Mouse (Mus musculus): ENCODE data around the gene Ypel5. TPM values are rescaled to one million over a fixed set of nuclear protein-coding genes. Genes with fewer than 3 reads are reported as not detected.
A peak's percentile ranks its signal among the peaks of the same experiment; 100 is the strongest.

Ypel5 gene
- 12.1 and 20.7 TPM in 2 replicates for total RNA-seq (2012; rRNA removed)

- H3K9ac ChIP-seq (ENCODE audit: insufficient read depth, low read depth, low read length, poor library complexity, severe bottlenecking): peak within 1 kb of the TSS; percentile 82
- peak within 1 kb of the TSS; percentile 51 for H3K27ac ChIP-seq (ENCODE audit: insufficient read depth, low read depth, low read length, poor library complexity, severe bottlenecking)
- peak; percentile 95 for DNase-seq (ENCODE audit: low read depth, low spot score)
- TF ChIP-seq HCFC1 (IDR thresholded peaks at IDR 0.05; ENCODE audit: borderline replicate concordance, insufficient read depth, low read length) (peak; percentile 61; the same call in 1 of the 2 replicates), MAFK (IDR thresholded peaks at IDR 0.05; ENCODE audit: insufficient read depth, low read depth, low read length) (no peak)
- H3K4me3 ChIP-seq (ENCODE audit: insufficient read depth in 1 of 2, low read depth in 1 of 2, low read length in 2 of 2, poor library complexity in 1 of 2, severe bottlenecking in 1 of 2): peak within 1 kb of the TSS; percentile 82 to 83
- no peaks in the 10 kb centered on the region for H3K36me3 ChIP-seq (ENCODE audit: control insufficient read depth, insufficient read depth, low read length, poor library complexity, severe bottlenecking)
- in situ Hi-C loops (cut with MboI; ENCODE audit: low sequenced_read_pairs in 2 of 2, unreplicated experiment in 2 of 2): no loop called here
- no peaks in the 10 kb centered on the region for H3K9me3 ChIP-seq (ENCODE audit: control insufficient read depth, insufficient read depth, low read depth, low read length)
- no peaks in the 10 kb centered on the region for H3K4me1 ChIP-seq (ENCODE audit: control insufficient read depth in 2 of 2, insufficient read depth in 2 of 2, low read length in 2 of 2, poor library complexity in 1 of 2)
These were observed at the start of gene Ypel5 for GRCm38 (mm10) chr17:72836158-72837115. Ypel5 (plus strand) TSS chr17:72836453.

- in situ Hi-C loops (cut with MboI; ENCODE audit: low sequenced_read_pairs in 2 of 2, unreplicated experiment in 2 of 2): loop anchor here (10.0 to 25.0 kb wide), 2 partner anchors 176 to 183 kb away; partner anchors contain the start of gene Alk (in 2 of the 2)
- H3K4me3 ChIP-seq (ENCODE audit: insufficient read depth in 1 of 2, low read depth in 1 of 2, low read length in 2 of 2, poor library complexity in 1 of 2, severe bottlenecking in 1 of 2): no peak overlapping the region
- H3K9ac ChIP-seq (ENCODE audit: insufficient read depth, low read depth, low read length, poor library complexity, severe bottlenecking): no peak overlapping the region
- H3K36me3 ChIP-seq (ENCODE audit: control insufficient read depth, insufficient read depth, low read length, poor library complexity, severe bottlenecking): no peaks in the 10 kb centered on the region
- TF ChIP-seq HCFC1 (IDR thresholded peaks at IDR 0.05; ENCODE audit: borderline replicate concordance, insufficient read depth, low read length) (no peak), ZNF384 (IDR thresholded peaks at IDR 0.05; ENCODE audit: low read depth, low read length) (no peak), CHD2 (IDR thresholded peaks at IDR 0.05; ENCODE audit: low read depth, low read length) (no peak), MAFK (IDR thresholded peaks at IDR 0.05; ENCODE audit: insufficient read depth, low read depth, low read length) (no peak), ZC3H11A (IDR thresholded peaks at IDR 0.05; ENCODE audit: borderline replicate concordance, low read depth, low read length) (no peak)
- DNase-seq (ENCODE audit: low read depth, low spot score): no peak
- H3K9me3 ChIP-seq (ENCODE audit: control insufficient read depth, insufficient read depth, low read depth, low read length): no peaks in the 10 kb centered on the region
- H3K4me1 ChIP-seq (ENCODE audit: control insufficient read depth in 2 of 2, insufficient read depth in 2 of 2, low read length in 2 of 2, poor library complexity in 1 of 2): no peaks in the 10 kb centered on the region
- no peak overlapping the region for H3K27ac ChIP-seq (ENCODE audit: insufficient read depth, low read depth, low read length, poor library complexity, severe bottlenecking)
These were observed 48.3 kb upstream of the Ypel5 start for GRCm38 (mm10) chr17:72787886-72788436.

GRCm38 (mm10) chr17:72793278-72793677 is 43.0 kb upstream of the Ypel5 start:
- in situ Hi-C loops (cut with MboI; ENCODE audit: low sequenced_read_pairs in 2 of 2, unreplicated experiment in 2 of 2): loop anchor here in 1 of 2 experiments (25.0 kb wide), 1 partner anchor 181 kb away; the partner anchor contains the start of gene Alk
- no peak for TF ChIP-seq ZNF384 (IDR thresholded peaks at IDR 0.05; ENCODE audit: low read depth, low read length)
- TF ChIP-seq HCFC1 (IDR thresholded peaks at IDR 0.05; ENCODE audit: borderline replicate concordance, insufficient read depth, low read length): no peak
- TF ChIP-seq MAFK (IDR thresholded peaks at IDR 0.05; ENCODE audit: insufficient read depth, low read depth, low read length): no peak
- no peak for TF ChIP-seq ZC3H11A (IDR thresholded peaks at IDR 0.05; ENCODE audit: borderline replicate concordance, low read depth, low read length)
- no peak for TF ChIP-seq CHD2 (IDR thresholded peaks at IDR 0.05; ENCODE audit: low read depth, low read length)
- no peak for DNase-seq (ENCODE audit: low read depth, low spot score)
- H3K4me3 ChIP-seq (ENCODE audit: insufficient read depth in 1 of 2, low read depth in 1 of 2, low read length in 2 of 2, poor library complexity in 1 of 2, severe bottlenecking in 1 of 2): no peak overlapping the region
- no peaks in the 10 kb centered on the region for H3K36me3 ChIP-seq (ENCODE audit: control insufficient read depth, insufficient read depth, low read length, poor library complexity, severe bottlenecking)
- H3K27ac ChIP-seq (ENCODE audit: insufficient read depth, low read depth, low read length, poor library complexity, severe bottlenecking): no peak overlapping the region
- no peaks in the 10 kb centered on the region for H3K4me1 ChIP-seq (ENCODE audit: control insufficient read depth in 2 of 2, insufficient read depth in 2 of 2, low read length in 2 of 2, poor library complexity in 1 of 2)
- no peak overlapping the region for H3K9ac ChIP-seq (ENCODE audit: insufficient read depth, low read depth, low read length, poor library complexity, severe bottlenecking)
- no peaks in the 10 kb centered on the region for H3K9me3 ChIP-seq (ENCODE audit: control insufficient read depth, insufficient read depth, low read depth, low read length)

- Histone ChIP-seq H3K4me3 (ENCODE audit: insufficient read depth in 1 of 2, low read depth in 1 of 2, low read length in 2 of 2, poor library complexity in 1 of 2, severe bottlenecking in 1 of 2) (no peak overlapping the region), H3K36me3 (ENCODE audit: control insufficient read depth, insufficient read depth, low read length, poor library complexity, severe bottlenecking) (no peaks in the 10 kb centered on the region), H3K27ac (ENCODE audit: insufficient read depth, low read depth, low read length, poor library complexity, severe bottlenecking) (no peak overlapping the region), H3K4me1 (ENCODE audit: control insufficient read depth in 2 of 2, insufficient read depth in 2 of 2, low read length in 2 of 2, poor library complexity in 1 of 2) (no peaks in the 10 kb centered on the region), H3K9ac (ENCODE audit: insufficient read depth, low read depth, low read length, poor library complexity, severe bottlenecking) (no peak overlapping the region), H3K9me3 (ENCODE audit: control insufficient read depth, insufficient read depth, low read depth, low read length) (no peaks in the 10 kb centered on the region)
- TF ChIP-seq HCFC1 (IDR thresholded peaks at IDR 0.05; ENCODE audit: borderline replicate concordance, insufficient read depth, low read length) (no peak), MAFK (IDR thresholded peaks at IDR 0.05; ENCODE audit: insufficient read depth, low read depth, low read length) (no peak), ZC3H11A (IDR thresholded peaks at IDR 0.05; ENCODE audit: borderline replicate concordance, low read depth, low read length) (no peak), ZNF384 (IDR thresholded peaks at IDR 0.05; ENCODE audit: low read depth, low read length) (no peak), CHD2 (IDR thresholded peaks at IDR 0.05; ENCODE audit: low read depth, low read length) (no peak)
- in situ Hi-C loops (cut with MboI; ENCODE audit: low sequenced_read_pairs in 2 of 2, unreplicated experiment in 2 of 2): loop anchor here in 1 of 2 experiments (25.0 kb wide), 1 partner anchor 182 kb away; the partner anchor contains the start of gene Alk
- DNase-seq (ENCODE audit: low read depth, low spot score): no peak
These were observed 41.6 kb upstream of the Ypel5 start for GRCm38 (mm10) chr17:72794660-72795059.

All from ES-E14 (cell line).